Mouse (Mus musculus) limb, embryonic 11.5 days (tissue): ENCODE measurements around the gene Gm10322. TPM values are rescaled to one million over a fixed set of nuclear protein-coding genes. Genes with fewer than 3 reads are reported as not detected.

ENCODE experiments used
- ATAC-seq: fragments of 200-750 bp; cut with Nextera tagmentation; 2 replicates; pipeline ENCODE4 v1.8.0; 2017; ENCODE audit warnings: low read depth; ENCODE audit not compliant: insufficient number of reproducible peaks, low FRiP score, low TSS enrichment
- DNase-seq: peaks from one replicate; pipeline ENCODE4 v3.0.0-alpha.2; 2015; ENCODE audit warnings: low spot score
- H3K27ac ChIP-seq: fragments of 300-500 bp; sonication (generic); replicated peaks from 2 replicates; pipeline ENCODE4 v1.5.1; 2014; ENCODE audit warnings: low read depth, mild to moderate bottlenecking, low read length
- H3K27me3 ChIP-seq: fragments of 300-500 bp; sonication (generic); 2 replicates; pipeline ENCODE4 v1.6.1; 2014; ENCODE audit warnings: mild to moderate bottlenecking, low read length, mixed read lengths; ENCODE audit not compliant: control insufficient read depth, insufficient read depth
- H3K36me3 ChIP-seq: fragments of 300-500 bp; sonication (generic); 2 replicates; pipeline ENCODE4 v1.6.1; 2014; ENCODE audit warnings: mild to moderate bottlenecking, low read length, moderate library complexity, mixed read lengths; ENCODE audit not compliant: control insufficient read depth, insufficient read depth
- H3K4me1 ChIP-seq: fragments of 300-500 bp; sonication (generic); 2 replicates; pipeline ENCODE4 v1.6.1; 2014; ENCODE audit warnings: low read length, mixed read lengths; ENCODE audit not compliant: control insufficient read depth, insufficient read depth
- H3K4me2 ChIP-seq: fragments of 300-500 bp; sonication (generic); 2 replicates; pipeline ENCODE4 v1.6.1; 2014; ENCODE audit warnings: low read depth, mild to moderate bottlenecking, moderate library complexity; ENCODE audit not compliant: severe bottlenecking
- H3K4me3 ChIP-seq: fragments of 300-500 bp; sonication (generic); 2 replicates; pipeline ENCODE4 v1.5.1; 2014; ENCODE audit warnings: low read depth, low read length
- H3K9ac ChIP-seq: fragments of 300-500 bp; sonication (generic); 2 replicates; pipeline ENCODE4 v1.6.1; 2014; ENCODE audit warnings: mild to moderate bottlenecking, low read length
- H3K9me3 ChIP-seq: fragments of 300-500 bp; sonication (generic); 2 replicates; pipeline ENCODE4 v1.6.1; 2016; ENCODE audit warnings: low read length; ENCODE audit not compliant: control insufficient read depth
- WGBS: fragments of 180-500 bp; shearing (Covaris S2); extraction: QIAGEN DNeasy Blood & Tissue Kit; methylation state at CpG from one replicate; pipeline ENCODE4 v1.1.7; 2014; 5-methylcytosine and 5-hydroxymethylcytosine counted together
- polyA plus RNA-seq: library from polyadenylated mRNA; unstranded; fragments of >200 nt; fragmentation: Nextera tagmentation; extraction: Ambion mirVana; gene quantifications from 2 replicates; pipeline ENCODE4 v1.2.1, GENCODE M21; 2014

Gm10322 gene
- polyA plus RNA-seq, 1 experiment from 2014 or later = not detected

GRCm38 (mm10) chr10:59628641-59629505, 13.0 kb downstream of the Gm10322 start:
- H3K4me2 ChIP-seq = no peak overlapping the region
- WGBS = 76% methylated on average over 17 of the region's 17 CpGs
- no peaks in the 10 kb centered on the region for H3K27me3 ChIP-seq
- H3K9ac ChIP-seq = no peak overlapping the region
- H3K4me3 ChIP-seq = no peak overlapping the region
- ATAC-seq (no peak), DNase-seq (no peak)
- no peaks in the 10 kb centered on the region for H3K36me3 ChIP-seq
- H3K4me1 ChIP-seq = no peaks in the 10 kb centered on the region
- no peaks in the 10 kb centered on the region for H3K9me3 ChIP-seq
- H3K27ac ChIP-seq = no peak overlapping the region

- ATAC-seq = no peak
- Histone ChIP-seq H3K4me1 (no peaks in the 10 kb centered on the region), H3K27me3 (no peaks in the 10 kb centered on the region), H3K9me3 (no peaks in the 10 kb centered on the region), H3K27ac (no peak overlapping the region), H3K4me2 (no peak overlapping the region), H3K36me3 (no peaks in the 10 kb centered on the region), H3K4me3 (no peak overlapping the region), H3K9ac (no peak overlapping the region)
- no peak for DNase-seq
- 80% methylated on average over 4 of the region's 4 CpGs for WGBS
Observed at GRCm38 (mm10) chr10:59629506-59629782, 13.6 kb downstream of the Gm10322 start.

- DNase-seq (no peak), ATAC-seq (no peak)
- no peaks in the 10 kb centered on the region for H3K4me1 ChIP-seq
- no peak overlapping the region for H3K4me2 ChIP-seq
- H3K9me3 ChIP-seq = no peaks in the 10 kb centered on the region
- no peaks in the 10 kb centered on the region for H3K27me3 ChIP-seq
- no peak overlapping the region for H3K4me3 ChIP-seq
- H3K9ac ChIP-seq = no peak overlapping the region
- no peaks in the 10 kb centered on the region for H3K36me3 ChIP-seq
- 95% methylated on average over 2 of the region's 2 CpGs for WGBS
- no peak overlapping the region for H3K27ac ChIP-seq
Observed at GRCm38 (mm10) chr10:59636048-59636447, 20.2 kb downstream of the Gm10322 start.

- Histone ChIP-seq H3K36me3 (no peaks in the 10 kb centered on the region), H3K9me3 (no peaks in the 10 kb centered on the region), H3K4me1 (no peaks in the 10 kb centered on the region), H3K4me2 (no peak overlapping the region), H3K4me3 (no peak overlapping the region), H3K27me3 (no peaks in the 10 kb centered on the region), H3K9ac (no peak overlapping the region), H3K27ac (peak overlapping the region; percentile 58)
- 77% methylated on average over 16 of the region's 16 CpGs for WGBS
- DNase-seq (no peak), ATAC-seq (peak; percentile 78; the same call in 1 of the 2 replicates)
Observed at GRCm38 (mm10) chr10:59636751-59637533, 21.1 kb downstream of the Gm10322 start.

GRCm38 (mm10) chr10:59637596-59638124, 21.8 kb downstream of the Gm10322 start:
- peak; percentile 47; the same call in 1 of the 2 replicates for ATAC-seq
- no peak overlapping the region for H3K27ac ChIP-seq
- H3K4me2 ChIP-seq = no peak overlapping the region
- no peaks in the 10 kb centered on the region for H3K36me3 ChIP-seq
- H3K9ac ChIP-seq = no peak overlapping the region
- H3K27me3 ChIP-seq = no peaks in the 10 kb centered on the region
- H3K4me3 ChIP-seq = no peak overlapping the region
- no peak for DNase-seq
- no peaks in the 10 kb centered on the region for H3K4me1 ChIP-seq
- no peaks in the 10 kb centered on the region for H3K9me3 ChIP-seq
- WGBS = 48% methylated on average over 7 of the region's 7 CpGs

- H3K27ac ChIP-seq = no peak overlapping the region
Observed at GRCm38 (mm10) chr10:59638576-59638975, 22.7 kb downstream of the Gm10322 start.

GRCm38 (mm10) chr10:59642659-59643377, 27.0 kb downstream of the Gm10322 start:
- ATAC-seq (no peak), DNase-seq (no peak)
- WGBS = 83% methylated on average over 8 of the region's 8 CpGs

More at GRCm38 (mm10) chr10:59638576-59638975, 22.7 kb downstream of the Gm10322 start:
- ATAC-seq (no peak), DNase-seq (no peak)
- WGBS = 93% methylated on average over 6 of the region's 6 CpGs
- no peaks in the 10 kb centered on the region for H3K27me3 ChIP-seq
- H3K36me3 ChIP-seq = no peaks in the 10 kb centered on the region
- no peak overlapping the region for H3K4me2 ChIP-seq
- no peaks in the 10 kb centered on the region for H3K9me3 ChIP-seq
- no peaks in the 10 kb centered on the region for H3K4me1 ChIP-seq
- H3K9ac ChIP-seq = no peak overlapping the region
- no peak overlapping the region for H3K4me3 ChIP-seq

GRCm38 (mm10) chr10:59643645-59644044, 27.8 kb downstream of the Gm10322 start:
- Histone ChIP-seq H3K27me3 (no peaks in the 10 kb centered on the region), H3K9me3 (no peaks in the 10 kb centered on the region), H3K27ac (no peak overlapping the region), H3K9ac (no peak overlapping the region), H3K4me2 (no peak overlapping the region), H3K36me3 (no peaks in the 10 kb centered on the region), H3K4me3 (no peak overlapping the region), H3K4me1 (no peaks in the 10 kb centered on the region)
- DNase-seq = no peak
- no peak for ATAC-seq
- 79% methylated on average over 9 of the region's 9 CpGs for WGBS

More at GRCm38 (mm10) chr10:59642659-59643377, 27.0 kb downstream of the Gm10322 start:
- Histone ChIP-seq H3K9ac (no peak overlapping the region), H3K9me3 (no peaks in the 10 kb centered on the region), H3K36me3 (no peaks in the 10 kb centered on the region), H3K27ac (no peak overlapping the region), H3K4me2 (no peak overlapping the region), H3K27me3 (no peaks in the 10 kb centered on the region), H3K4me3 (no peak overlapping the region), H3K4me1 (no peaks in the 10 kb centered on the region)
